Mouse (Mus musculus) fibroblast of lung, adult 2 months (primary cell): ENCODE data around the gene Itk.
A peak's percentile ranks its signal among the peaks of the same experiment; 100 is the strongest.
"Not testable (repeated sequence)": the region's sequence is repeated elsewhere in the genome, so short reads cannot be mapped to it uniquely, and the experiment has no call there.

Experiments used
- DNase-seq: peaks from one replicate; pipeline ENCODE4 v3.0.0-alpha.2; 2011; ENCODE audit warnings: low read depth

The Itk gene

DNA sequence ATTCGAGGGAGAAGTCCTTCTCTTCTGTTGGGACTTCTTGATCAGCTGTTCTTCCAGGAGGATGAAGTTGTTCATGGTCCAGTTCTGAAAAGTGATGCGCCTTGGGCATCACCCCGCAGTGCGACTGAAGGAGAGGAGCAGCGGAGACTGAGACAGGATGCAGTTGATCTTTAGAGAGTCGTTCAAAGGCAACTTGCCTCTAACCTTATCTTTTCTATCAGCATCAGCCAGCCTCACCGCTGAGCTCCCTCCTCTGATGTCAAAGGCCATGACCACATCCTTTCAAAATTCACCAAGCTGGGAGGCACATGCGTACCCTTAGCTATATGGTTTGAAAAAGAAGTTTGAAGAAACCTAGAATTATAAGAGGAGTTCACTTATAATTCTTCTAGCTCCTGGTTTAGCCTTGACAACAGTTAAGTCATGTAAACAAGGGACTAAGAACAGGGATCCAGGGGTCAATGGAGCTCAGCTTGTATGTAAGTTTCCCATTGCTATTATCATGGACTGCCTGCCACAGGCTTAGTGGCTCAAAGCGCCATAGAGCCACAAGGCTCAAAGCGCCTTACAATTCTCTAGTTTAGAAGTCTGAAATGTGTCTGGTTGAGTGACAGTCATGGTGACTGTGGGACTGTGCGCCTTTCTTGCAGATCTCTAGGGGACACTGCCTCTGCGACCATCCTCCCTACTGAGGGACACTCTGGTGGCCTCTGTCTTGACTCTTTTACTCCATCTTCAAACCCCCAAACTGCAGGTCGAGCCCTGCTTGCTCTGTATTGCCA is at the start of gene Itk:
Gene Itk, minus strand, starts transcription at position 180 of the 782 bp plus-strand sequence.
- no peak for DNase-seq

DNA sequence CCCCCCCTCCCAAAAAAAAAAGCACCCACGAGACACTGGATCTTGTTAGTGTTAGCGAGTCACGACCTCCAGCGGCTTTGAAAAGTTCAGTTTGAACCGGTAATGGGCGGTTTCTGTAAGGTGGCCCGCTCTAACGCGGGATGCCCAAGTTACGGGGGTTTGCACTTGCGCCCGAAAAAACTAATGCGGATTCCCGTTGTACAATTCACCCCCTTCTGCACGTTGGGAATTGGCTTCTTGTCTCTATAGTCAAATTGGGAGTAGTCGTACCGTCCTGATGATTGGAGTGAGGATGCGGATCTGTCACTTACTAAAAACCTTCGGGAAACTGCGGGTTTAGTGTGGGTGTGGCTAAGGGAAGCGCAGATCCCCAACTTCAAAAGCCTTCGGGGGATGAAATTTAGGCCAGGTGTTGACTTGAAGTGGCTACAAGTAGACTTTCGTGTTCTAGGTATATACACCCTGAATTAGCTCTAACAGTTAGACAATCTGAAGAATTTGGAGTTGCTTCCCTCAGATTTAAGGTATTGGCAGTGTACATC is 48.2 kb upstream of the Itk start:
- DNase-seq, result no peak

DNA sequence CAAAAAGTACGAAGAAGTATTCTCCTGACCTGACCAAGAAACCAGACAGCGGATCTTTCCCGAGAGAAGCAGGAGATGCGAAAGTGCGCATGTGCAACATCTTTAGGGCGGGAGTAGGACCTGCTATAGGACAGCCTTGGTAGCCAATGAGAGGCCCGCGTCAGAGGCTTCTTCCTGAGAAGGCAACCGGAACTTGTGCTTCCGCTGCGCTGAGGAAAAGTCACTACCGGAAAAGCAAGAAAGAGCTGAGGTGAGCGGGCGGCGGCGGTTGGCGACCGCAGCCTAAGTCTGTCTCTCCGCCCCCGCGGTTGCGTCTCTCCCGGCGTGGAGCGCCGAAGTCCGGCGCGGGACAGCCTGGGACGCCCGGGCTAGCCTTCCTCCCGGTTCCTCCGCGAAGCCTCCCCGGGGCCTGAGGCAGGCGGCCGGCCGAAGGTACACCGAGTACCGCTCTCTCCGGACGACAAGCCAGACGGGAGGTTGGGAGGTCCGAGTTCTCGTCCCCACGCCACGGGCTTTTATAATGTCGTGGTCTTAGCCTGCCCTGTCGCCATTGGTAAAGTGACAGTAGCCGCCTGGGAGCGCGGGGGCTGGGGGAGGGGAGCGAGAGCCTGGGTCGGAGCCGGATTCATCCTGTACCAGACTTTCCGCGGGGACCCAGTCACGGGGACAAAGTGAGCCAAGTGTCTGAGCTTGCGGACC is 47.6 kb upstream of the Itk start, which contains the start of gene Med7:
Gene Med7, plus strand, starts transcription at position 166 of the 699 bp plus-strand sequence.
- peak; percentile 93 for DNase-seq

DNA sequence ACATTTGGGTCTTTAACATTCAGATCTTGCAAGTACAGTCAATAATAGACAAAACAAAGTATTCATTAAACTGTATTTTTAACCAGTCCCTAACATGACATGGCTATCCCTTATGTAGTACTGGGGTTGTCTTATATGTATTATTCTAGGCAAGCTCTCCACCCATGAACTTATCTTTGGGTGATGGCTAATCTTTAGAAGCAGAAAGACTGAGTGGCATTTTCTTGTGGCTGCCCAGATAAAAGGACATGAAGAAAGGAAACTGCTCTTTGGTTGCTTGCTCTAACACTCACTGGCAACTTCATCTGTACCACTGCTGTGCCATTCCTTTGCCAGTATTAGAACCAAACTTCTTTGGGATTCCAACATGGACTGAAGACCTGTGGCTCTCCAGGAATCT is 46.0 kb upstream of the Itk start:
- no peak for DNase-seq

DNA sequence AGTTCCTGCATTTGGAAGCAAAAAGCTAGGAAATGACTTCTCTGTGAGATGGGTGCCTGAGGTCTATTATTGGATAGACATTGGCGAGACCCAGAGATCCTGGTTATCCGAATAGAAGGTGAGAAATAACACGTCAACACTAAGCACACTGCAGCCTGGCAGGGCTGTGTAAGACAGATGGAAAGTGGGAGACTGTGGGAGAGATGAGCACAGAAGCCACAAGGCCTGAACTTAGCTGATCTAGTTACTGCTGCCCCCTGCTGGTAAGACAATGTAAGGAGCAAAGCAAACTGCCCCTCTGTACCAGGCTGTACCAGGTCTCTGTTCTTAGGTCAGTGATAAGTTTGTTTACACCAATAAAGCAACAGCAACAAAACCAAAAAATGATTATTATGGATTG is 41.8 kb upstream of the Itk start:
- DNase-seq, result no peak

DNA sequence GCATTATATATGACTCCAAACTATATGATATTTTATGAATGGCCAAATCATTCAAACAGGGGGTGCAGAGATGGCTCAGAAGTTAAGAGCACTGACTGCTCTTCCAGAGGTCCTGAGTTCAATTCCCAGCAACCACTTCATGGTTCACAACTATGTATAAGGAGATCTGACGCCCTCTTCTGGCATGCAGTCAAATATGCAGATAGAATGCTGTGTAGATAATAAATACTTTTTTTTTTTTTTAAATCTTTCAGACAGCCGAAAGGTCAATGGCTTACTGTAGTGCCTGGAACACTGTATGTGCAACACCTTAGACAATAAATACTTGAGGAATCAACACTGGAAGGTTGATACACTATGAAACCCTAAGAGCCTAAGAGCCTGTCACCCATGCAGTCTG is 40.8 kb upstream of the Itk start:
- DNase-seq, result no peak

DNA sequence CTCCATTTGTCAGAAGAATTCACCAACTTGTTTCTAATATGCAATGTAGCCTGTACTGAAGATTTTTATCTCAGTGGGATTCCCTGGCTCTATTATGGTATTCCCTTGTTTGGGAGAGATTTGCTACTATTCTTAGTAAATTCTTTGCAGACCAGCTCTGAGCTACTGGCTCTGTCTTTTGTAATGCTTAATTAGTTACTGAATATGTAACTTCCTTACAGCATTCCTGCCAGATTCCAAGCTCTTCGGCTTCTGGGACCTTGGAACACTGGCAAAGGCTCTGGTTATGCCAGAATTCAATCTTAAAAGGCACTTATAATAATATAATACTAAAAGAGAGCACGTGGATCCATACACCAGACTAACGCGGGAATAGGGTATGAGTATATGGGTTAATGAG is 38.8 kb upstream of the Itk start:
- DNase-seq, result not testable (repeated sequence)

DNA sequence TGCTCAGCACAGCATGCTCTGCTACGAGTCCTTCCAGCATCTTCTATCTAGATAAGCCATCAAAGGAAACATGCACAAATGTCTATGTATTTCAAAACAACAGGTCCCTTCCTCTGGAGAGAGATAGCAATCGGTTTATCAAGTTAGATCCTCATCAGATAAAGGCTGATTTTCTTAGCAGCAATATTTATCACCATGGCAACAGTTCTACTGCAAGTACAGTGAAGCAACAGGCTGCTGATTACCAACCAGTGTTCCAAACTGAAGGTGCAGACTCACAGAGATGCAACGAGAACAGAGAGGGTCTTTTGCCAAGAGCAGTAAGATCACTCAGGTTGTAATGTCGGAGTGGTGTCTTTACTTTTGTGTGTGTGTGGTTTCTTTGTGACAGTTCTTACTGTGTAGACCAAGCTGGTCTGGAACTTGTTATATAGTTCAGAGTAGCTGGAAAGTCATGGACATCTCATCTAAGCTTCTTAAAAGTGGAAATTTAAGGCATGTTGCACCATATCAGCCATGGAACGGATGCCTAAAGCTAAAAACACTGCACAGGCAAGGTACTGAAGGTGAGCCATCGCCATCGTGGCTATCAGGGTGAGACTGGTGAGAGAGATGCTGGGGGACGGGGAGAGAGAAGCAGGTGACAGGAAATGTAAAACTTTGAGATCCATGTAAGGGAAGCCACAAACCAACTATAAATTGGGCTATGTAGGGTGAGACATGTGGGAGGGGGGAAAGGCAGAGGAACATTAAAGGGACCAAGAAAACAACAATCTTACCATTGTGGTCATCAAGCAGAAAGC is 32.0 kb upstream of the Itk start:
- DNase-seq, result no peak

DNA sequence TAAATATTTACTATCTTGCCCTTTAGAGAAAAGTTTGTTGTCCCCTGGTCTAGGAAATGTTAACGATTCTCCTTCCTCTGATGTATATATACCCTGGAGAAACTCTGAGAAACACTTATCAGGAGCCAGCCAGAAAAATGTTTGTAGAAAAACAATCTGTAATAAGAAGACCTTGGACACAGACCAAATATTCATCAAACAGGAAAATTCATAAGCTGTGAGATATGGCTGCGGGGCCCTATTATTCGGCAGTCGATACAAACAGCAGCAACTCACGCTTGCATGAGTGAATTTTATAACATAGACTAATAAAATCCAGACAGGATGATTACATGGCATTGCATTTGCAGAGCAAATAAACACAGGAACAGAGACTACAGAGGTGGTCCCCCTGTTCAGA is 29.5 kb upstream of the Itk start:
- no peak for DNase-seq

DNA sequence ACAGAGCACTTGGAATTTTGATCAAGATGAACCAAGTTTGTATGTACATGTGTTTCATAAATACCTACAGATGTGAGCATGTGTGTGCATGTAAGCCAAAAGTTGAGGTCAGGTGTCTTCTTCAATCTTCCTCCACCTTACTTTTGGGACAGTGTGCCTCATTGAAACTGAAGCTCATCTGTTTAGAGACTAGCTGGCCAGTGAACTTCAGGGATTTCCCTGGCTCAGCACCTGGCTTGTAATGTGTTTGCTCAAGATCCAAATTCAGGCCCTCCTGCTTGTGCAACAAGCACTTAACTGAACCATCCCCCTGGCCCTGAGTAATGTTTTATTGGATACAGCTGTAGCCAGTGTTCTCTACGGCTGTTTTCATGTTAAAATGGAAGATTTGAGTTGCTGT is 29.1 kb upstream of the Itk start:
- DNase-seq, result no peak

DNA sequence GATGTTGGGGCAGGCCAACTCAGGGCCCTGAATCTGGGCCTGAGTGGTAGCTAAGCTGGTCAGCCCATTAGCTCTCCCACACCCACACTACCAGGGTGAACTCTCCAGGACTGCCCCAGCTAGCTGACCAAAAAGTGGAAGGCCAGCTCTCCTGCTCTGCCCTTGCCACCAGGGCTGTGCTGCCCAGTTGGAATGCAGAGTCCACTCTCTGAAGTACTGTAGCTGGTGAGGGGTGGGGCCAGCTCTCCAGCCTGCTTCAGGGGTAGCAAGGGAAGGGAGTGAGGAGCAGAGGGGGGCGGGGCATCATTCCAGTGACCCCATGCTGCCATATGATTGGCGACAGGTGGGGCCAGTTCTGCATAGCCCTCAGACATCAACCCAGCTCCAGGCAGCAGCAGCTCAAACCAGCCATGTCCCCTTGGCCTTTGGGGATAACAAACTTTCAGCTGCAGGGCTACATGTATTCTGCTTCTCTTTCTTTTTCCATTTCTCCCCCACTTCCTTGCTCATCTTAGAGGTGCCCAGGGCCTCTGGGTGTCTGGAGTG is 20.8 kb upstream of the Itk start:
- DNase-seq, result no peak

DNA sequence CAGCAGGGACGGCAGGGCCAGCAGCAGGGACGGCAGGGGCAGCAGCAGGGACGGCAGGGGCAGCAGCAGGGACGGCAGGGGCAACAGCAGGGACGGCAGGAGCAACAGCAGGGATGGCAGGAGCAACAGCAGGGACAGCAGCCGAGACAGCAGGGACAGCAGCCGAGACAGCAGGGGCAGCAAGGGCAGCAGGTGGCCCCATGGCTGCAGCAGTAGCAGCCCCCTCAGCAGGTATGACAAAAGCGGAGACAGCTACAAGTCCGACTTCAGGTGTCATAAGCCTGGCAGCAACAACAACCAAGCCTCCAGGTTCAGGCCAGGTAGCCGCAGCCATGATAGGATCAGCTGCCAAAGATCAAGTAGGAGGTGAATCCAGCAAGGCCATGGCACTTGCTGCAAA is 17.4 kb upstream of the Itk start:
- DNase-seq, result no peak

DNA sequence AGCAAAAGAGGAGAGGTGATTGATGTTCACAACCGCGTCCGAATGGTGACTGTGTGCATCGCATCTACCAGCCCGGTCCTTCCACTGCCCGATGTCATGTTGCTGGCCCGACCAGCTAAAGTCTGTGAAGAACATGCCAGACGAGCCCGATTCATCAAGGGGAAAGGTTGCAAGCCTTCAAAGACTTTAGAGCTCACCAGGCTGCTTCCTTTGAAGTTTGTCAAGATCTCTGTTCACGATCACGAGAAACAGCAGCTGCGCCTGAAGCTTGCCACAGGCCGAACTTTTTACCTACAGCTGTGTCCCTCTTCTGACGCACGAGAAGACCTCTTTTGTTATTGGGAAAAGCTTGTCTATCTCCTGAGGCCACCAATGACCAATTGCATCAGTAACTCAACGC is 15.7 kb upstream of the Itk start:
- DNase-seq, result no peak

DNA sequence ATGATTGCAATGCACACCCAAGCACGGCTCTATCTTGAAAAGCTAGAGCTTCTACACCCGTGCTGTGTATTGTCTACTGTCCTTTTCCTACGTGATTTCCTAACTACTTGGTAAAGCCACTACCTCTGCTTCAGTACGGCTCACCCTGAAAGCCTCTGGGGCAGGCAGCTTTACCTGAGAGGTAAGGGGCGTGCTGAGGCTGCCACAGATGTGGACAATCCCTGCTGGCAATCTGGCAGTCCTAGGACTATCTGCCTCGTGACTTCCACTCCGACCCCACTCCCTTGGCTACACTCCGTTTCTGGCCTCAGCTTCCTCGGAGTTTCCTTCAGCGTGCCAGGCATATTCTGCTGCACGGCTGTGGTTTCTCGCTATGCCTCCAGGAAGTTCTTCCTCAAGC is 12.2 kb upstream of the Itk start:
- no peak for DNase-seq

DNA sequence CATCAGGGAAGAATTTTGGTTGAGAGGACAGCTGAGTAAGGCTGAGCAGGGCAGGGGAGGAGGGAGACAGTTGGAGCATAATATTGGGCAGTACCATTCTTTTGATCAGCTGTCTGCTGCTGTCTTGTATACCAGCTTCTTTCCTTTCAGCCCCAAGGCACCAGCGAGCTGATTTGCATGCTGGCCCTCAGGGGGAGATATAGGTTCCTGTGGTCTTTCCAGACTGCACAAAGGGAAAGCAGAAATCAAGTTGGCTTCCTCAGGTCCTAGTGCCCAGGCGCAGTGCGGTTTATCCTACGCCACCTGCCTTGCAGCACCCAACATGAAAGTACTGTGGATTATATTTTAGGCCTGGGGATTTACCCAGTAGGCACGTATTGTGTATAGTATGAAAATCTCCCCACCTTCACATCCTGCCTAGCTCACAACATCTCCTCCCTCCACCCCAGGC is 9.6 kb upstream of the Itk start:
- DNase-seq, result no peak

DNA sequence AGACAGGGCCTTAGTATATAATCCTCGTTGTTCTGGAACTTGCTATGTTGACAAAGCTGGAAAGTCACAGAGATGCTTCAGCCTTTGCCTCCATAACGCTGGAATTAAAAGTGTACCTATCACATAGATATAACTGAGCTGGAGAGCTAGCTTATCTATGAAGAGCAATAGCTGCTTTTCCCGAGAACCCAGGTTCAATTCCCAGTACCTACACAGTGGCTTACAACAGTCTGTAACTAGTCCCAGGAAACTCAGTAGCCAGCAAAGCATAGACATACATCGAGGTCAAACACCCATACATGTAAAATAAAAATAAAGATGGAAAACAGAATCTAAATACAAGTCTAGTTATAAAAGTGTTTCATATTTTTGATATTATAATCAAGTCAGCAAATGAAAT is 9.2 kb upstream of the Itk start:
- no peak for DNase-seq

DNA sequence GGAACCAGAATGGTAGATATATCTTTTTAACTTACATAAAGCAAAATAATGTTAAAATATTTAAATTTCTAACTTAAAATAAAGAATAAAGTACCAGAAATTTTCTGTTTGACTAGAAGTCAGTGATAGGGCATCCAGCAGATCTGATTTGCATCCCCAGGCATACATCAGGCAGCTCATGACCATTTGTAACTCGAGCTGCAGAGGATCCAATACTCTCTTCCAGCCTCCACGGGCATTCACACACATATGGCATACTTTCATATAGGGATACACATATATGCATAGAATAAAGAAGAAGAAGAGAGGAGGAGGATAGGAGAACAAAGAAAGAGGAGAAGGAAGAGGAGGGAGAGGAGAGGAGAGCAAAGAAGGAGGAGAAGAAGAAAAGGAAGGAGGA is 8.6 kb upstream of the Itk start:
- no peak for DNase-seq

DNA sequence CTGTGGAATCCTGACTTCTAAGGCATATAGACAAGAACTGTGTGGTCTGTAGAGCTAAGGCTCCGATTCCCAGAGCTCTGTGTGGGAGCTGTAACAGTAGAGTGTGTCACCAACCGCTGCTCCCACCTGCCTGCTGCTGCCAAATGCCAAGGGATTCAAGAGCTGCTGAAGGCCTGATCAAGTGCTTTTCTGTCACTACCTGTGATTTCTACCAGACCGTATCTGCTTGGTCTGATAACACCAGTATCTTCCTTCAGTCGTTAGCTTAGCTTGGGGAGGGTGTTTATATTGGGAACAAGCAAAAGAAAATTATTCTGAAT is 7.5 kb upstream of the Itk start:
- DNase-seq, result no peak

DNA sequence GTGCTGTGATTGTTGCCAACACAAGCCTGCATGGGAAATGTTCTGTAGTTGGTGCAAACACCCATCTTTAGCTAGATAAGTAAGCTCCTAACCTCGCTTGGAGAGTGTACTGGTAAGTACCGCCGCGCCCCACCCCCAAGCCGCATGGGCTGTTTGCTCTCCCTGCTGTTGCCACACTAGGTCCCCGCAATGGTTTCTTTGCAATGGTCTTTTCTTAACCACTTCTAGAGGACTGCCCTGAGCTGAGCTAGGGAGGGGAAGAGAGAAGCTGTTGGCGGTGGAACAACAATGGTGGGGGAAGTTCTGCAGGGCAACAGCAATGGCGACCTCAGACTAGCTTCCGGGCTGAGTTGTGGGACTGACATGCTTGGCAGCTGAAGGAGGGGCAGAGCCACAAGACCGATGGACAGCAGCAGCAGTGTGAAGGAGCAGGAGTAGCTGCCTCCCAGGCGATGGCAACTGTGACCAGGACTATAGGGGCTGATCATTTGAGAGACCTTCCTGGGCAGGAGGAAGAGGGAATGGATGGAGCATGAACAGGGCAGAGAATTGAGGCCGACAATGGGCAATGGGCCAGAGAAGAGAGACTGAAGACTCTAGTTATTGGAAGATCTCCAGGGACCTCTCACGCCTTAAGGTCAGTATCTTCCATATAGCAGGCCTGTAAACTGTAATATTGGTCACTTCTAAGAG is 7.0 kb upstream of the Itk start, which contains the start of gene Fam71b:
Gene Fam71b, plus strand, starts transcription at position 393 of the 693 bp plus-strand sequence.
- DNase-seq, result no peak

DNA sequence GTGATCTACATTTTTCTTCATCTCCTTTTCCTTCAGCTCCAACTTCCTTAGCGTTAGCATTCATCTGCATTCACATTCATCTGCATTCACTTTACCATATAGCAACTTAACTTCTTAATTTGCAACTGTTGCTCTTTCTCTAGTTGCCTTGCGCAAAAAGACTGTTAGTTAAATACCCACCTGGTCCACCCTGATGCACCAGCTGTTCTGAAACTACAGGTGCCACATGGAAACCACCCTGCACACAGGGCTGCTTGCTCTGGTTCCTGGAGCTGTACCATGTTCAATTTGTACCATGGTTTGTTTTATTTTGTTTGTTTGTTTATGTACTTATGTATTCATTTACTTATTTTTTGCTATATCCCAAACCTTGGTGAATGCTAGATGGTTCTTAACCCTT is 6.4 kb upstream of the Itk start:
- DNase-seq, result no peak

DNA sequence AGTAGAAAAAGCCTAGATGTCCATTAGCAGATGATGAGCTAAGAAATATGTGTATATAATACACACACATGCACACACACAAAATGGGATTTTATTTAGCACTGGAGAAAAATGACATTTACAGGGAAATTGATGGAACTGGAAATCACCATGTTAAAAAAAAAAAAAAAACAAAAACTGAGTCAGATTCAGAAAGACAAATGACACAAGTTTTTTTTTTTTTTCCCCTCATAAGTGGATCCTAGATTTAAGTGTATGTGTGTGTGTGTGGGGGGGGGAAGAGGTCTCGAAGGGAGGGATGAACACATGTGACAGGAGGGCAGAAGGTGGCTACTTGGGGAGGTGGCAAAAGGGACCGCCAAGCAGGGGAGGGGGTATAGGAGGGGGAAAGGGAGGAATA is 5.8 kb upstream of the Itk start:
- no peak for DNase-seq

DNA sequence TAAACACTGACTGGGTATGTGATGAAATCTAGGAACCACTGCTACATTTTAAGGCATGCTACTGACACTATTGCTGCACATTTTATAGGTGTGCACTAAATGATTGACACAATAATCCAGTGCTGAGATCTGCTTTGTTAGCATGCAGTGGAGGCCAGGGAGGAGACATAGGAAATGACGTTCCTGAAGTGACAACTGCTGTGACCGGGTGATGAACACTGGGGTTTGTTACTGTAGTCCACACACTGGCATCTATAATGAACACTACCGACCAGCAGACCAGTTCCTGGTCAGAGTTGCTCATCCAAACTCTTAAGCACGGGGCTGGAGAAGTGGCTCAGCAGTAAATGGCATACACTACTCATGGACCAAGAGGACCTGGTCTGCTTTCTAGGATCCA is 4.1 kb upstream of the Itk start:
- DNase-seq, result no peak
